Mouse (Mus musculus): ENCODE results near the gene Slc25a30.

The Slc25a30 gene

GRCm38 (mm10) chr14:75735597-75735996 is 51.2 kb downstream of the Slc25a30 start:
- no peak for DNase-seq

- DNase-seq, result no peak
Measured at GRCm38 (mm10) chr14:75732631-75733030, 54.2 kb downstream of the Slc25a30 start.

- no peak for DNase-seq
Measured at GRCm38 (mm10) chr14:75731361-75731760, 55.5 kb downstream of the Slc25a30 start.

- DNase-seq, result no peak
Measured at GRCm38 (mm10) chr14:75728111-75728510, 58.7 kb downstream of the Slc25a30 start.

GRCm38 (mm10) chr14:75727046-75727445 is 59.8 kb downstream of the Slc25a30 start:
- DNase-seq, result peak; percentile 83 to 87

GRCm38 (mm10) chr14:75722816-75723215 is 64.0 kb downstream of the Slc25a30 start:
- DNase-seq, result no peak

- peak in 1 of 2 experiments; percentile 53 for DNase-seq
Measured at GRCm38 (mm10) chr14:75721977-75722563, 64.8 kb downstream of the Slc25a30 start.

- DNase-seq, result no peak
Measured at GRCm38 (mm10) chr14:75720121-75720520, 66.7 kb downstream of the Slc25a30 start.

GRCm38 (mm10) chr14:75716410-75716809 is 70.4 kb downstream of the Slc25a30 start:
- DNase-seq, result no peak

GRCm38 (mm10) chr14:75713661-75714060 is 73.2 kb downstream of the Slc25a30 start:
- DNase-seq, result no peak

- no peak for DNase-seq
Measured at GRCm38 (mm10) chr14:75712687-75713086, 74.2 kb downstream of the Slc25a30 start.

GRCm38 (mm10) chr14:75711731-75712130 is 75.1 kb downstream of the Slc25a30 start:
- DNase-seq, result no peak
